Mouse (Mus musculus): ENCODE results near the gene Alkbh3. TPM values are rescaled to one million over a fixed set of nuclear protein-coding genes. Genes with fewer than 3 reads are reported as not detected.

The Alkbh3 gene
- polyA plus RNA-seq, 2 experiments: 76.2 to 76.3 TPM

- Histone ChIP-seq H3K9ac (ENCODE audit: low read depth, low read length, severe bottlenecking) (no peak overlapping the region), H3K4me2 (replicated peaks; ENCODE audit: low read depth, low read length, severe bottlenecking) (no peak overlapping the region), H3K4me3 (replicated peaks; ENCODE audit: low read length) (no peak overlapping the region), H3K36me3 (ENCODE audit: control insufficient read depth, insufficient read depth, low read length) (no peaks in the 10 kb centered on the region), H3K9me3 (ENCODE audit: control insufficient read depth, low read length) (no peaks in the 10 kb centered on the region), H3K27me3 (ENCODE audit: control insufficient read depth, insufficient read depth, low read length) (peaks cover 52% of the 10 kb centered on the region), H3K27ac (replicated peaks; ENCODE audit: low read depth, low read length) (no peak overlapping the region), H3K4me1 (ENCODE audit: control insufficient read depth, insufficient read depth, low read length) (0 out of 2 replicates have a peak, but pooled peaks cover 2% of the 10 kb centered on the region)
- DNase-seq (ENCODE audit: low spot score) (no peak), ATAC-seq (ENCODE audit: low FRiP score, low read depth) (no peak)
- TF ChIP-seq POLR2A (IDR thresholded peaks at IDR 0.05; ENCODE audit: borderline replicate concordance, extremely low read depth, insufficient read depth, insufficient read length): no peak
- WGBS: 90% methylated on average over 9 of the region's 9 CpGs
Measured at GRCm38 (mm10) chr2:93953726-93954125, 56.9 kb downstream of the Alkbh3 start.

- Histone ChIP-seq H3K4me2 (replicated peaks; ENCODE audit: low read depth, low read length, severe bottlenecking) (no peak overlapping the region), H3K9ac (ENCODE audit: low read depth, low read length, severe bottlenecking) (no peak overlapping the region), H3K36me3 (ENCODE audit: control insufficient read depth, insufficient read depth, low read length) (no peaks in the 10 kb centered on the region), H3K9me3 (ENCODE audit: control insufficient read depth, low read length) (no peaks in the 10 kb centered on the region), H3K27me3 (ENCODE audit: control insufficient read depth, insufficient read depth, low read length) (no peaks in the 10 kb centered on the region; the same call in 1 of the 2 replicates), H3K27ac (replicated peaks; ENCODE audit: low read depth, low read length) (no peak overlapping the region), H3K4me1 (ENCODE audit: control insufficient read depth, insufficient read depth, low read length) (no peaks in the 10 kb centered on the region), H3K4me3 (replicated peaks; ENCODE audit: low read length) (no peak overlapping the region)
- WGBS: 63% methylated on average over 5 of the region's 5 CpGs
- DNase-seq (ENCODE audit: low spot score): no peak
- TF ChIP-seq POLR2A (IDR thresholded peaks at IDR 0.05; ENCODE audit: borderline replicate concordance, extremely low read depth, insufficient read depth, insufficient read length): no peak
- ATAC-seq (ENCODE audit: low FRiP score, low read depth): no peak
Measured at GRCm38 (mm10) chr2:93946976-93947375, 63.6 kb downstream of the Alkbh3 start.

GRCm38 (mm10) chr2:93944855-93945254 is 65.8 kb downstream of the Alkbh3 start:
- ATAC-seq (ENCODE audit: low FRiP score, low read depth): no peak

GRCm38 (mm10) chr2:93944099-93944498 is 66.5 kb downstream of the Alkbh3 start:
- Histone ChIP-seq H3K4me2 (replicated peaks; ENCODE audit: low read depth, low read length, severe bottlenecking) (no peak overlapping the region), H3K4me3 (replicated peaks; ENCODE audit: low read length) (no peak overlapping the region), H3K9me3 (ENCODE audit: control insufficient read depth, low read length) (no peaks in the 10 kb centered on the region), H3K36me3 (ENCODE audit: control insufficient read depth, insufficient read depth, low read length) (no peaks in the 10 kb centered on the region), H3K4me1 (ENCODE audit: control insufficient read depth, insufficient read depth, low read length) (no peaks in the 10 kb centered on the region), H3K27me3 (ENCODE audit: control insufficient read depth, insufficient read depth, low read length) (no peaks in the 10 kb centered on the region), H3K27ac (replicated peaks; ENCODE audit: low read depth, low read length) (no peak overlapping the region), H3K9ac (ENCODE audit: low read depth, low read length, severe bottlenecking) (no peak overlapping the region)
- DNase-seq (ENCODE audit: low spot score) (no peak), ATAC-seq (ENCODE audit: low FRiP score, low read depth) (no peak)
- WGBS: 83% methylated on average over 2 of the region's 2 CpGs
- no peak for TF ChIP-seq POLR2A (IDR thresholded peaks at IDR 0.05; ENCODE audit: borderline replicate concordance, extremely low read depth, insufficient read depth, insufficient read length)

More at GRCm38 (mm10) chr2:93944855-93945254, 65.8 kb downstream of the Alkbh3 start:
- no peak for TF ChIP-seq POLR2A (IDR thresholded peaks at IDR 0.05; ENCODE audit: borderline replicate concordance, extremely low read depth, insufficient read depth, insufficient read length)
- H3K27ac ChIP-seq (replicated peaks; ENCODE audit: low read depth, low read length): no peak overlapping the region
- no peaks in the 10 kb centered on the region for H3K27me3 ChIP-seq (ENCODE audit: control insufficient read depth, insufficient read depth, low read length)
- no peaks in the 10 kb centered on the region for H3K4me1 ChIP-seq (ENCODE audit: control insufficient read depth, insufficient read depth, low read length)
- H3K4me3 ChIP-seq (replicated peaks; ENCODE audit: low read length): no peak overlapping the region
- no peak for DNase-seq (ENCODE audit: low spot score)
- WGBS: 87% methylated on average over 4 of the region's 4 CpGs
- no peaks in the 10 kb centered on the region for H3K9me3 ChIP-seq (ENCODE audit: control insufficient read depth, low read length)
- no peaks in the 10 kb centered on the region for H3K36me3 ChIP-seq (ENCODE audit: control insufficient read depth, insufficient read depth, low read length)
- H3K4me2 ChIP-seq (replicated peaks; ENCODE audit: low read depth, low read length, severe bottlenecking): no peak overlapping the region
- no peak overlapping the region for H3K9ac ChIP-seq (ENCODE audit: low read depth, low read length, severe bottlenecking)

- Histone ChIP-seq H3K4me3 (replicated peaks; ENCODE audit: low read length) (no peak overlapping the region), H3K4me1 (ENCODE audit: control insufficient read depth, insufficient read depth, low read length) (no peaks in the 10 kb centered on the region), H3K9me3 (ENCODE audit: control insufficient read depth, low read length) (no peaks in the 10 kb centered on the region), H3K4me2 (replicated peaks; ENCODE audit: low read depth, low read length, severe bottlenecking) (no peak overlapping the region), H3K9ac (ENCODE audit: low read depth, low read length, severe bottlenecking) (no peak overlapping the region), H3K36me3 (ENCODE audit: control insufficient read depth, insufficient read depth, low read length) (no peaks in the 10 kb centered on the region), H3K27me3 (ENCODE audit: control insufficient read depth, insufficient read depth, low read length) (no peaks in the 10 kb centered on the region), H3K27ac (replicated peaks; ENCODE audit: low read depth, low read length) (no peak overlapping the region)
- ATAC-seq (ENCODE audit: low FRiP score, low read depth) (no peak), DNase-seq (ENCODE audit: low spot score) (no peak)
- TF ChIP-seq POLR2A (IDR thresholded peaks at IDR 0.05; ENCODE audit: borderline replicate concordance, extremely low read depth, insufficient read depth, insufficient read length): no peak
- WGBS: 61% methylated on average over 11 of the region's 11 CpGs
Measured at GRCm38 (mm10) chr2:93941670-93942069, 68.9 kb downstream of the Alkbh3 start.

GRCm38 (mm10) chr2:93938534-93938933 is 72.1 kb downstream of the Alkbh3 start:
- no peaks in the 10 kb centered on the region for H3K4me1 ChIP-seq (ENCODE audit: control insufficient read depth, insufficient read depth, low read length)
- ATAC-seq (ENCODE audit: low FRiP score, low read depth): no peak
- no peak for TF ChIP-seq POLR2A (IDR thresholded peaks at IDR 0.05; ENCODE audit: borderline replicate concordance, extremely low read depth, insufficient read depth, insufficient read length)
- H3K4me3 ChIP-seq (replicated peaks; ENCODE audit: low read length): no peak overlapping the region
- no peak overlapping the region for H3K9ac ChIP-seq (ENCODE audit: low read depth, low read length, severe bottlenecking)
- no peak for DNase-seq (ENCODE audit: low spot score)
- H3K36me3 ChIP-seq (ENCODE audit: control insufficient read depth, insufficient read depth, low read length): no peaks in the 10 kb centered on the region
- 55% methylated on average over 9 of the region's 9 CpGs for WGBS
- H3K27me3 ChIP-seq (ENCODE audit: control insufficient read depth, insufficient read depth, low read length): no peaks in the 10 kb centered on the region
- H3K9me3 ChIP-seq (ENCODE audit: control insufficient read depth, low read length): no peaks in the 10 kb centered on the region
- H3K27ac ChIP-seq (replicated peaks; ENCODE audit: low read depth, low read length): no peak overlapping the region
- no peak overlapping the region for H3K4me2 ChIP-seq (replicated peaks; ENCODE audit: low read depth, low read length, severe bottlenecking)

Other genes starting within 250 kb of the Alkbh3 start
- 80.7 and 90.5 TPM in 2 replicates for gene Ext2, start 188.2 kb downstream of the Alkbh3 start, polyA plus RNA-seq (2012; rRNA removed)
- gene Ext2, start 188.2 kb downstream of the Alkbh3 start, polyA plus RNA-seq (2014; fragmentation: Nextera tagmentation; extraction: Ambion mirVana): 115 TPM in 2 replicates
- 28.6 and 32.3 TPM in 2 replicates for gene Accs, start 160.9 kb downstream of the Alkbh3 start, polyA plus RNA-seq (2012; rRNA removed)
- gene Accs, start 160.9 kb downstream of the Alkbh3 start, polyA plus RNA-seq (2014; fragmentation: Nextera tagmentation; extraction: Ambion mirVana): 8.2 and 8.3 TPM in 2 replicates
- gene Accsl, start 141.7 kb downstream of the Alkbh3 start, polyA plus RNA-seq (2012; rRNA removed): 0.15 and 0.17 TPM in 2 replicates
- gene Accsl, start 141.7 kb downstream of the Alkbh3 start, polyA plus RNA-seq (2014; fragmentation: Nextera tagmentation; extraction: Ambion mirVana): 0.29 TPM in 1 of 2 replicates, not detected in the other
- 7.7 and 8.3 TPM in 2 replicates for gene Gm13889, start 53.6 kb downstream of the Alkbh3 start, polyA plus RNA-seq (2012; rRNA removed)
- gene Gm13889, start 53.6 kb downstream of the Alkbh3 start, polyA plus RNA-seq (2014; fragmentation: Nextera tagmentation; extraction: Ambion mirVana): 4.9 and 5.7 TPM in 2 replicates
- gene Gm27027, start 14.5 kb downstream of the Alkbh3 start, polyA plus RNA-seq (2012; rRNA removed): not detected in 2 replicates
- gene Gm27027, start 14.5 kb downstream of the Alkbh3 start, polyA plus RNA-seq (2014; fragmentation: Nextera tagmentation; extraction: Ambion mirVana): 0.43 TPM in 1 of 2 replicates, not detected in the other
- gene Hsd17b12, start 147.2 kb upstream of the Alkbh3 start, polyA plus RNA-seq (2012; rRNA removed): 61.7 and 64.5 TPM in 2 replicates
- gene Hsd17b12, start 147.2 kb upstream of the Alkbh3 start, polyA plus RNA-seq (2014; fragmentation: Nextera tagmentation; extraction: Ambion mirVana): 103 and 113 TPM in 2 replicates

Measured in limb, embryonic 14.5 days (tissue).